Mouse (Mus musculus) E14TG2a.4 (cell line): ENCODE measurements around the gene Fcrl6.

Experiments
- CTCF ChIP-seq: conservative IDR thresholded peaks from 2 replicates; pipeline ENCODE4 v1.5.1; 2014; ENCODE audit warnings: low read length
- NANOG ChIP-seq: IDR thresholded peaks from 2 replicates; pipeline ENCODE4 v1.6.1; 2014; ENCODE audit warnings: borderline replicate concordance, low read length, mixed read lengths

DNA sequence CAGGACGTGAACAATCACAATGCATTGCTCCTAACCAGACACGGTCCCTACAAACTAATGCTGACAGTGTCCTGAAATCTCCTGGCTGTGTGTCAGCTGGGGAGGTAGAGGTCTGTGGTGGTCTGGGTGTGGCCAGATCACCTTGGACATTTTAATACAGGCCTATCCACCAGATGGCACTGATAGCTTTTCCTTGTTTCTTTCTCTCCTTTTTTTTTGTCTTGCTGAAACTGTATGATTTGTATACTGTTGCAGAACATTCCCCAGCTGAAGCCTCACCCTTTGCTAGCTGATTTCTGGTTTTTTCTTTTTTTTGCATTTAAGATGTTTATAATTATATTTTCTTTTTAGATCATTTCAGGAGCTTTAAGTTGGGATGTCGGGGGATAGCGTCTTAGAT is 35.5 kb upstream of the Fcrl6 start:
- TF ChIP-seq CTCF (no peak), NANOG (no peak)
